Mouse (Mus musculus): ENCODE results near the gene Adh7. TPM values are rescaled to one million over a fixed set of nuclear protein-coding genes. Genes with fewer than 3 reads are reported as not detected.

Gene Adh7
- polyA plus RNA-seq (2015; fragmentation: Nextera tagmentation; extraction: Ambion mirVana): 0.14 and 0.41 TPM in 2 replicates

GRCm38 (mm10) chr3:138217631-138218264 lies at the start of gene Adh7:
Adh7 (plus strand) TSS chr3:138217760.
- Histone ChIP-seq H3K4me1 (replicated peaks) (peaks cover 6% of the 10 kb centered on the region; the same call in 1 of the 2 replicates), H3K27me3 (no peaks in the 10 kb centered on the region), H3K4me2 (no peak within 1 kb of the TSS), H3K9ac (no peak within 1 kb of the TSS), H3K36me3 (no peaks in the 10 kb centered on the region), H3K27ac (replicated peaks) (no peak within 1 kb of the TSS), H3K9me3 (no peaks in the 10 kb centered on the region), H3K4me3 (no peak within 1 kb of the TSS)
- ATAC-seq (ENCODE audit: low read depth): no peak
- WGBS: 81% methylated on average over 10 of the region's 10 CpGs

- no peak for ATAC-seq (ENCODE audit: low read depth)
- Histone ChIP-seq H3K4me2 (no peak overlapping the region), H3K27me3 (no peaks in the 10 kb centered on the region)
Observed at GRCm38 (mm10) chr3:138173291-138173690, 44.3 kb upstream of the Adh7 start.

GRCm38 (mm10) chr3:138175551-138175950 lies 42.0 kb upstream of the Adh7 start:
- no peaks in the 10 kb centered on the region for H3K4me1 ChIP-seq (replicated peaks)
- 89% methylated on average over 6 of the region's 6 CpGs for WGBS
- no peak overlapping the region for H3K9ac ChIP-seq
- ATAC-seq (ENCODE audit: low read depth): no peak
- no peak overlapping the region for H3K4me3 ChIP-seq
- no peaks in the 10 kb centered on the region for H3K9me3 ChIP-seq
- no peaks in the 10 kb centered on the region for H3K27me3 ChIP-seq
- H3K27ac ChIP-seq (replicated peaks): no peak overlapping the region
- H3K4me2 ChIP-seq: no peak overlapping the region
- H3K36me3 ChIP-seq: no peaks in the 10 kb centered on the region

More at GRCm38 (mm10) chr3:138173291-138173690, 44.3 kb upstream of the Adh7 start:
- WGBS: 83% methylated on average over 10 of the region's 10 CpGs
- Histone ChIP-seq H3K4me3 (no peak overlapping the region), H3K9ac (no peak overlapping the region), H3K36me3 (no peaks in the 10 kb centered on the region), H3K4me1 (replicated peaks) (no peaks in the 10 kb centered on the region), H3K27ac (replicated peaks) (no peak overlapping the region), H3K9me3 (no peaks in the 10 kb centered on the region)

- no peak overlapping the region for H3K9ac ChIP-seq
- WGBS: 89% methylated on average over 2 of the region's 2 CpGs
Observed at GRCm38 (mm10) chr3:138182019-138182418, 35.5 kb upstream of the Adh7 start.

GRCm38 (mm10) chr3:138183371-138183770 lies 34.2 kb upstream of the Adh7 start:
- Histone ChIP-seq H3K27ac (replicated peaks) (no peak overlapping the region), H3K9ac (no peak overlapping the region), H3K9me3 (no peaks in the 10 kb centered on the region), H3K4me3 (no peak overlapping the region), H3K27me3 (no peaks in the 10 kb centered on the region), H3K4me1 (replicated peaks) (peaks cover 5% of the 10 kb centered on the region), H3K4me2 (no peak overlapping the region), H3K36me3 (no peaks in the 10 kb centered on the region)
- no peak for ATAC-seq (ENCODE audit: low read depth)
- 90% methylated on average over 7 of the region's 7 CpGs for WGBS

More at GRCm38 (mm10) chr3:138182019-138182418, 35.5 kb upstream of the Adh7 start:
- no peaks in the 10 kb centered on the region for H3K9me3 ChIP-seq
- ATAC-seq (ENCODE audit: low read depth): no peak
- no peak overlapping the region for H3K27ac ChIP-seq (replicated peaks)
- no peaks in the 10 kb centered on the region for H3K36me3 ChIP-seq
- H3K4me2 ChIP-seq: no peak overlapping the region
- H3K4me3 ChIP-seq: no peak overlapping the region
- peaks cover 5% of the 10 kb centered on the region for H3K4me1 ChIP-seq (replicated peaks)
- no peaks in the 10 kb centered on the region for H3K27me3 ChIP-seq

GRCm38 (mm10) chr3:138185290-138185689 lies 32.3 kb upstream of the Adh7 start:
- ATAC-seq (ENCODE audit: low read depth): no peak
- Histone ChIP-seq H3K9ac (no peak overlapping the region), H3K4me2 (no peak overlapping the region), H3K4me1 (replicated peaks) (peaks cover 5% of the 10 kb centered on the region), H3K4me3 (no peak overlapping the region), H3K36me3 (no peaks in the 10 kb centered on the region), H3K27ac (replicated peaks) (no peak overlapping the region), H3K9me3 (no peaks in the 10 kb centered on the region), H3K27me3 (no peaks in the 10 kb centered on the region)
- WGBS: 68% methylated on average over 4 of the region's 4 CpGs

- peak; percentile 53; the same call in 1 of the 2 replicates for ATAC-seq (ENCODE audit: low read depth)
- 85% methylated on average over 26 of the region's 26 CpGs for WGBS
- no peak overlapping the region for H3K4me2 ChIP-seq
- H3K9me3 ChIP-seq: no peaks in the 10 kb centered on the region
- H3K27me3 ChIP-seq: no peaks in the 10 kb centered on the region
- H3K36me3 ChIP-seq: no peaks in the 10 kb centered on the region
- H3K4me1 ChIP-seq (replicated peaks): peaks cover 5% of the 10 kb centered on the region
- no peak overlapping the region for H3K4me3 ChIP-seq
- H3K27ac ChIP-seq (replicated peaks): 0 out of 2 replicates have a peak overlapping the region, but pooled peaks have one; percentile 9
- no peak overlapping the region for H3K9ac ChIP-seq
Observed at GRCm38 (mm10) chr3:138185995-138186930, 31.3 kb upstream of the Adh7 start.

- 88% methylated on average over 7 of the region's 7 CpGs for WGBS
- Histone ChIP-seq H3K9ac (no peak overlapping the region), H3K9me3 (no peaks in the 10 kb centered on the region), H3K27me3 (no peaks in the 10 kb centered on the region), H3K27ac (replicated peaks) (no peak overlapping the region), H3K4me2 (no peak overlapping the region), H3K4me3 (no peak overlapping the region), H3K36me3 (no peaks in the 10 kb centered on the region), H3K4me1 (replicated peaks) (no peaks in the 10 kb centered on the region)
- no peak for ATAC-seq (ENCODE audit: low read depth)
Observed at GRCm38 (mm10) chr3:138192260-138192659, 25.3 kb upstream of the Adh7 start.

- no peak within 1 kb of the TSS for H3K4me3 ChIP-seq
- no peaks in the 10 kb centered on the region for H3K36me3 ChIP-seq
- ATAC-seq (ENCODE audit: low read depth): no peak
- H3K27me3 ChIP-seq: no peaks in the 10 kb centered on the region
- H3K4me1 ChIP-seq (replicated peaks): no peaks in the 10 kb centered on the region
- no peak within 1 kb of the TSS for H3K27ac ChIP-seq (replicated peaks)
- no peaks in the 10 kb centered on the region for H3K9me3 ChIP-seq
- H3K4me2 ChIP-seq: no peak within 1 kb of the TSS
- no peak within 1 kb of the TSS for H3K9ac ChIP-seq
- 81% methylated on average over 15 of the region's 15 CpGs for WGBS
Observed at GRCm38 (mm10) chr3:138193683-138194302, 23.8 kb upstream of the Adh7 start, which contains the start of gene 4930579F01Rik. 4930579F01Rik (minus strand) TSS chr3:138193825.

GRCm38 (mm10) chr3:138197093-138197492 lies 20.5 kb upstream of the Adh7 start:
- Histone ChIP-seq H3K4me3 (no peak overlapping the region), H3K9ac (no peak overlapping the region), H3K27me3 (no peaks in the 10 kb centered on the region), H3K27ac (replicated peaks) (no peak overlapping the region), H3K4me2 (no peak overlapping the region), H3K36me3 (no peaks in the 10 kb centered on the region), H3K9me3 (no peaks in the 10 kb centered on the region), H3K4me1 (replicated peaks) (no peaks in the 10 kb centered on the region)
- 87% methylated on average over 14 of the region's 14 CpGs for WGBS
- no peak for ATAC-seq (ENCODE audit: low read depth)

- 0 out of 2 replicates have a peak, but pooled peaks have one; percentile 36 for ATAC-seq (ENCODE audit: low read depth)
- Histone ChIP-seq H3K27me3 (no peaks in the 10 kb centered on the region), H3K4me1 (replicated peaks) (no peaks in the 10 kb centered on the region), H3K9me3 (no peaks in the 10 kb centered on the region), H3K36me3 (no peaks in the 10 kb centered on the region), H3K4me3 (no peak overlapping the region), H3K4me2 (no peak overlapping the region), H3K9ac (no peak overlapping the region), H3K27ac (replicated peaks) (no peak overlapping the region)
- 69% methylated on average over 9 of the region's 9 CpGs for WGBS
Observed at GRCm38 (mm10) chr3:138197556-138197955, 20.0 kb upstream of the Adh7 start.
